Mouse (Mus musculus): Measurements from ENCODE around the gene Kcnj3. TPM values are rescaled to one million over a fixed set of nuclear protein-coding genes. Genes with fewer than 3 reads are reported as not detected.
A peak's percentile ranks its signal among the peaks of the same experiment; 100 is the strongest.

Gene Kcnj3
- 0.93 and 1.1 TPM in 2 replicates for polyA plus RNA-seq (2014; fragmentation: Nextera tagmentation; extraction: Ambion mirVana)

DNA sequence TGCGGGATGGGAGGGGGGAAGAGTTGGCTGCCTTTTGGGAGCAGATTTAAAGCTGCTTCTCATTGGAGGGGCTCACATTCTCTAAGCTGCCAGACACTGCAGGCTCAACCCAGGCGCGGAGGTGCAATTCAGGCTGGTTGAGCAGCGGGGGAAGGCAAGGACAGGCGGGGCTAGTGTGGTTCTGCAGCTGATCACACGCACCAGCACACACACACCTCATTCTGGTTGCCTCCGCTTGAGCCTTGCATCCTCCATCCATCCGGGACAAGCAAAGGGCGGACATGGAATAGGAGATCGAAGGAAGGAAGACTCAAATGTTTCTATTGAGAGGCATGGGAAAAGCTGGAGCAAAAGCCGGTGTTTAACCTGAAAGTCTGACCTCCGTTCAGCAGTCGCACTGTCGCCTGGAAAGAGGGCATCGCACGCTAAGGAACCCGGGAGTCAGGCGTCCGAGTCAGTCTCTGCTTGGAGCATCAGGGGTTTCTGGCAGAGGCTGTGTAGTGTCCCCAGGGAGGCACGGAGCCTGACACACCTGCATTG, at the start of gene Kcnj3:
Kcnj3 (plus strand) TSS at position 250 of the 540 bp plus-strand sequence.
- H3K36me3 ChIP-seq (replicated peaks; ENCODE audit: control insufficient read depth, insufficient read depth, low read depth, low read length): no peaks in the 10 kb centered on the region
- H3K9me3 ChIP-seq (replicated peaks; ENCODE audit: control insufficient read depth, low read length): no peaks in the 10 kb centered on the region
- peaks cover 13% of the 10 kb centered on the region; the same call in 1 of the 2 replicates for H3K27me3 ChIP-seq (ENCODE audit: control insufficient read depth, insufficient read depth, low read length)
- no peaks in the 10 kb centered on the region for H3K4me1 ChIP-seq (ENCODE audit: control insufficient read depth, insufficient read depth, low read length)
- H3K9ac ChIP-seq (replicated peaks; ENCODE audit: low read length): peak within 1 kb of the TSS; percentile 22; the same call in 1 of the 2 replicates
- DNase-seq (ENCODE audit: low spot score): peak; percentile 40
- H3K4me2 ChIP-seq (ENCODE audit: low read depth, low read length): peak within 1 kb of the TSS; percentile 85
- peak within 1 kb of the TSS; percentile 40 for H3K4me3 ChIP-seq (ENCODE audit: low read depth, low read length)
- ATAC-seq (replicated peaks; ENCODE audit: insufficient number of reproducible peaks, low FRiP score, low TSS enrichment, low read depth): peak; percentile 73; the same call in 1 of the 2 replicates
- 1% methylated on average over 20 of the region's 20 CpGs for WGBS
- no peak within 1 kb of the TSS for H3K27ac ChIP-seq (replicated peaks; ENCODE audit: low read depth, low read length)

DNA sequence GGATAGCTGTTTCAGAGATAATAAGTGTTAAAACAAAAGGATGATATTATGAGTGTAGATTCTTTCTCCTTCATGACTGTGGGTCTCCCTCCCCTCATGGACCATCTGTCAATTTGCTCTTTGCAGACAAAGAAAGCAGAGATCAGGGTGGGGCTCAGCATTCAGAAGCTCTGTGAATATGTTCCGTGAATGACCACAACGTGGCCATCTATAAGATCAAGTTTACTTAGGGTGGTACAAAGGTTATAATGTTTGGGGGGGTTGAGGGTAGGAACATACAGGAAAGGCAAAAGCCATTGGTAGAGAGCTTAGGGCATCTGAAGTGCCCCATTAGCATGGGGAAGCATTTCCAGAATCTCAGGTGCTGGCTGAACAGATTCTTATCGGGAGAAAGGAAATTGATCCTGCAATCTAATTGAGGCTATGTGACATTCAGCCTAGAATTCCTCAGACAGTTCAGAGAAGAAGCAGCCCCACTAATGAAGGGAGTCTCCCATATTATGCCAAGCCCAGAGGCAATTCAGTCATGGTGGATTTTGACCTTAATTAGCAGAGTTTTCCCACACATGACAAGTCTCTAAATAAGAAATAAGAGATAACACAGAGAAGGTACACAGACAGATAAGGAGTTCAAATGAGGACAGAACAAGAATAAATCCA, 45.3 kb upstream of the Kcnj3 start:
- no peak overlapping the region for H3K27ac ChIP-seq (replicated peaks; ENCODE audit: low read depth, low read length)
- H3K4me1 ChIP-seq (ENCODE audit: control insufficient read depth, insufficient read depth, low read length): no peaks in the 10 kb centered on the region
- H3K4me3 ChIP-seq (ENCODE audit: low read depth, low read length): no peak overlapping the region
- no peak overlapping the region for H3K9ac ChIP-seq (replicated peaks; ENCODE audit: low read length)
- WGBS: 59% methylated on average over 3 of the region's 3 CpGs
- no peak overlapping the region for H3K4me2 ChIP-seq (ENCODE audit: low read depth, low read length)
- ATAC-seq (replicated peaks; ENCODE audit: insufficient number of reproducible peaks, low FRiP score, low TSS enrichment, low read depth) (no peak), DNase-seq (ENCODE audit: low spot score) (no peak)
- H3K36me3 ChIP-seq (replicated peaks; ENCODE audit: control insufficient read depth, insufficient read depth, low read depth, low read length): no peaks in the 10 kb centered on the region
- no peaks in the 10 kb centered on the region for H3K27me3 ChIP-seq (ENCODE audit: control insufficient read depth, insufficient read depth, low read length)
- H3K9me3 ChIP-seq (replicated peaks; ENCODE audit: control insufficient read depth, low read length): no peaks in the 10 kb centered on the region

DNA sequence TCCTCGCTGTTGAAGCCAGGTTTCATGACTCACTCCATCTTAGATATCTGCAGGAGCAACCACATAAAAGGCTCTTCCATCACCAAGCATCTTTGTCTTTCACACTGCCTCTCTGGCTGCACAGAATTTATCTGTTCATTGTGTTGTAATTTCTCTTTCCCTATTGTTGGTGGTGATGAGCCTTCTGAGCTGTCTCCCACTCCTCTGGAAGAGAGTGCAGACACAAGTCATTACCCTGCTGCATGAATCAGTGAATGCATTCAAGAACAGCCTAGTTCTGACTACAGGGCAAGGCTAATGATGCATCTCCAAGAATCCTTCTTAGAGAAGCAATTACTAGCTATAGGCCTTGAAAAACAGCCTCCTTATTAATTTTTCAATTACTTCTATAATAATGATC, 30.5 kb upstream of the Kcnj3 start:
- H3K4me2 ChIP-seq (ENCODE audit: low read depth, low read length): no peak overlapping the region
- H3K9ac ChIP-seq (replicated peaks; ENCODE audit: low read length): no peak overlapping the region
- DNase-seq (ENCODE audit: low spot score) (no peak), ATAC-seq (replicated peaks; ENCODE audit: insufficient number of reproducible peaks, low FRiP score, low TSS enrichment, low read depth) (no peak)
- no peaks in the 10 kb centered on the region for H3K27me3 ChIP-seq (ENCODE audit: control insufficient read depth, insufficient read depth, low read length)
- H3K4me3 ChIP-seq (ENCODE audit: low read depth, low read length): no peak overlapping the region
- no peak overlapping the region for H3K27ac ChIP-seq (replicated peaks; ENCODE audit: low read depth, low read length)
- H3K36me3 ChIP-seq (replicated peaks; ENCODE audit: control insufficient read depth, insufficient read depth, low read depth, low read length): no peaks in the 10 kb centered on the region
- no peaks in the 10 kb centered on the region for H3K9me3 ChIP-seq (replicated peaks; ENCODE audit: control insufficient read depth, low read length)
- no peaks in the 10 kb centered on the region for H3K4me1 ChIP-seq (ENCODE audit: control insufficient read depth, insufficient read depth, low read length)
- WGBS: 79% methylated on average over 1 of the region's 1 CpGs

DNA sequence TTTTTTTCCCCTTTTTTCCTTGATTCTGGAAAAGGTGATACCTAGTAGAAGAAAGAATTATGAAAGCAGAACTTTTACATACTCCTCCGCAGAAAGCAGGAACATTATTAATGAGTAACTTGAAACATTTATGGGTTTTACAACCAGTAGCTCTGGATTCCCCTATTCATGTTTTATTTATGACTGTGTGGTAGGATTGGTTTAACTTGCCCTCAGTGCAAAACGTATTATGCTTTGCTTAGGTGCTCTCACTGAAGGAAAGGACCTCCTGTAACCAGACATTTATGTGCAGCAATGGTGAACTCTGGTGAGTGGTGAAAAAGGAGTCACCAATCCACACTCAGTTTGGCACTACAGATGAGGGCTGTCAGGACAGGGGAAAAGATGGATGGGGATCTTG, 8.1 kb upstream of the Kcnj3 start:
- Histone ChIP-seq H3K9ac (replicated peaks; ENCODE audit: low read length) (no peak overlapping the region), H3K27ac (replicated peaks; ENCODE audit: low read depth, low read length) (no peak overlapping the region), H3K9me3 (replicated peaks; ENCODE audit: control insufficient read depth, low read length) (no peaks in the 10 kb centered on the region), H3K4me1 (ENCODE audit: control insufficient read depth, insufficient read depth, low read length) (no peaks in the 10 kb centered on the region), H3K4me2 (ENCODE audit: low read depth, low read length) (no peak overlapping the region), H3K4me3 (ENCODE audit: low read depth, low read length) (no peak overlapping the region), H3K27me3 (ENCODE audit: control insufficient read depth, insufficient read depth, low read length) (no peaks in the 10 kb centered on the region), H3K36me3 (replicated peaks; ENCODE audit: control insufficient read depth, insufficient read depth, low read depth, low read length) (no peaks in the 10 kb centered on the region)
- DNase-seq (ENCODE audit: low spot score): no peak
- WGBS: 70% methylated on average over 2 of the region's 2 CpGs
- ATAC-seq (replicated peaks; ENCODE audit: insufficient number of reproducible peaks, low FRiP score, low TSS enrichment, low read depth): no peak

DNA sequence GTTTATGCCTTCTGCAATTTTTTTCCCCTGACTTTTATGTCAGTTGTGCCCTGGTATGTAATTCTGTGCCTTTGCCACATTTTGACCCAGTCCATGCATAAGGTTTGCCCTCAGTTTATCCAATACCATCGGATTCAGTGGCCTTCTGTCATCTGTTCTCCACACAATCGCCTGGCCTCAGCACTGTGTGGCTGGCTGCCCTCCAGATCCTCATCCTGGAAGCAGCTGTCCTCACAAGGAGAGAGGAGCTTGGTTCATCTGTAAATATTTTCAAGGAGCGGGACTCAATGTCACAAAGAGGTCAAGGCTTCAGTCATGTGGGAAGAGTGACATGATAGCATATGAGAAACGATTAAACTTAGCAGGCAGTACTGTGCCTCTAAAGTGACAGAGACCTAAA, 3.7 kb upstream of the Kcnj3 start:
- no peak for DNase-seq (ENCODE audit: low spot score)
- H3K36me3 ChIP-seq (replicated peaks; ENCODE audit: control insufficient read depth, insufficient read depth, low read depth, low read length): no peaks in the 10 kb centered on the region
- no peak overlapping the region for H3K27ac ChIP-seq (replicated peaks; ENCODE audit: low read depth, low read length)
- WGBS: 82% methylated on average over 4 of the region's 4 CpGs
- H3K9me3 ChIP-seq (replicated peaks; ENCODE audit: control insufficient read depth, low read length): no peaks in the 10 kb centered on the region
- ATAC-seq (replicated peaks; ENCODE audit: insufficient number of reproducible peaks, low FRiP score, low TSS enrichment, low read depth): no peak
- peaks cover 7% of the 10 kb centered on the region; the same call in 1 of the 2 replicates for H3K27me3 ChIP-seq (ENCODE audit: control insufficient read depth, insufficient read depth, low read length)
- no peak overlapping the region for H3K9ac ChIP-seq (replicated peaks; ENCODE audit: low read length)
- no peaks in the 10 kb centered on the region for H3K4me1 ChIP-seq (ENCODE audit: control insufficient read depth, insufficient read depth, low read length)
- no peak overlapping the region for H3K4me3 ChIP-seq (ENCODE audit: low read depth, low read length)
- H3K4me2 ChIP-seq (ENCODE audit: low read depth, low read length): no peak overlapping the region

DNA sequence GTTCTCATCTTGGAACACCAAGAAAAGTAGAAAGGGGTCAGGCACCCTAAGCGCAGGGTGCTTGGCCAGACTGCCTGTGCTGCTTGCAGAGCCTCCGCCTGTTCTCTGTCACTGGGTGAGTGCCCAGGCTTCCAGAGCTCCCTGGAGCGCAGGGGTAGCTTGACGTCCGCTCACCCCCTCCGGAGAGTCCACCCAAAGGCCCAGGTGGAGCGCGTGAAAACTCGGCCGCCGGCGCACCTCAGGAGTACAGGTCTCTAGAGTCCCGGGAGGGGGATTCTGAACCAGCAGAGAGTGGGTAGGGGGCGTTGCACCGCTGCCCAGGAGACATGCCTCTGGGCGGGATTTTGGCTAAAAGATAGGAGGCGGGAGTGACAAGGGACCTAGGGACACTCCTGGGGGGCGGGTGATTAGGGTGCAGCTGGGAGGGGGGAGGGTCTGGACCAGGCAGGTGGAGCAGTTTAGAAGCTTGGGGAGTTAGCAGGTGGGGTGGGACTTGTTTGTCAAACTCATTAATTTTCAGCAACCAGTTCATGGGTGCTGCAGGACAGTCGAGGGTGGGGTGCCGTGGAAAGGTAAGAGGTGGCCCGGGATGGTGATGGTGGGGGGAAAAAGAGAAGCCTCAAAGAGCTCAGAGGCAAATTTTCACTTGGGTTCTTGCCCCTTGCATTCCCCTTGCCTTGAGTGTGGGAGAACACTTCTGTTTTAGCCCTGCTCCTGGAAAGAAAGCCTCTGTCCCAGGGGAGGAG, 664 bp downstream of the Kcnj3 start:
- Histone ChIP-seq H3K4me3 (ENCODE audit: low read depth, low read length) (peak overlapping the region; percentile 40), H3K4me1 (ENCODE audit: control insufficient read depth, insufficient read depth, low read length) (no peaks in the 10 kb centered on the region), H3K9ac (replicated peaks; ENCODE audit: low read length) (peak overlapping the region; percentile 22; the same call in 1 of the 2 replicates), H3K36me3 (replicated peaks; ENCODE audit: control insufficient read depth, insufficient read depth, low read depth, low read length) (no peaks in the 10 kb centered on the region), H3K9me3 (replicated peaks; ENCODE audit: control insufficient read depth, low read length) (no peaks in the 10 kb centered on the region), H3K4me2 (ENCODE audit: low read depth, low read length) (peak overlapping the region; percentile 85), H3K27ac (replicated peaks; ENCODE audit: low read depth, low read length) (no peak overlapping the region), H3K27me3 (ENCODE audit: control insufficient read depth, insufficient read depth, low read length) (peaks cover 13% of the 10 kb centered on the region; the same call in 1 of the 2 replicates)
- WGBS: under 1% methylated on average over 21 of the region's 21 CpGs
- peak; percentile 22 for DNase-seq (ENCODE audit: low spot score)
- ATAC-seq (replicated peaks; ENCODE audit: insufficient number of reproducible peaks, low FRiP score, low TSS enrichment, low read depth): peak; percentile 37

DNA sequence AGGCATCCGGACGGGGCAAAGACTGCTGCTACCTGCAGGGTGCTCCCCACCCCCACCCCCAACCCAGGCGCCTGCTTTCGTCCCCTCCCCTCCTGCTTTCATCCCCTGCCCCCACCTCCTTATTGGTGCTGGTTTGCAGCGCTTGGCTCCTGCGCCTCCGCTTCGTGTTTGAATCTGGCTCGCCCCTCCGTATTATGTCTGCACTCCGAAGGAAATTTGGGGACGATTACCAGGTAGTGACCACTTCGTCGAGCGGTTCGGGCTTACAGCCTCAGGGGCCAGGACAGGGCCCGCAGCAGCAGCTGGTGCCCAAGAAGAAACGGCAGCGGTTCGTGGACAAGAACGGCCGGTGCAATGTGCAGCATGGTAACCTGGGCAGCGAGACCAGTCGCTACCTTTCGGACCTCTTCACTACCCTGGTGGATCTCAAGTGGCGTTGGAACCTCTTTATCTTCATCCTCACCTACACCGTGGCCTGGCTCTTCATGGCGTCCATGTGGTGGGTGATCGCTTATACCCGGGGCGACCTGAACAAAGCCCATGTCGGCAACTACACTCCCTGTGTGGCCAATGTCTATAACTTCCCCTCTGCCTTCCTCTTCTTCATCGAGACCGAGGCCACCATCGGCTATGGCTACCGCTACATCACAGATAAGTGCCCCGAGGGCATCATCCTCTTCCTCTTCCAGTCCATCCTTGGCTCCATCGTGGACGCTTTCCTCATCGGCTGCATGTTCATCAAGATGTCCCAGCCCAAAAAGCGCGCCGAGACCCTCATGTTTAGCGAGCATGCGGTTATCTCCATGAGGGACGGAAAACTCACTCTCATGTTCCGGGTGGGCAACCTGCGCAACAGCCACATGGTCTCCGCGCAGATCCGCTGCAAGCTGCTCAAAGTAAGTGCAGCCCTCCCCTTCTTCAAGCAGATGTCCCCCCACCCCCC, 1.5 kb downstream of the Kcnj3 start:
- no peaks in the 10 kb centered on the region for H3K4me1 ChIP-seq (ENCODE audit: control insufficient read depth, insufficient read depth, low read length)
- peak; percentile 40 for DNase-seq (ENCODE audit: low spot score)
- no peak overlapping the region for H3K27ac ChIP-seq (replicated peaks; ENCODE audit: low read depth, low read length)
- H3K27me3 ChIP-seq (ENCODE audit: control insufficient read depth, insufficient read depth, low read length): peaks cover 13% of the 10 kb centered on the region; the same call in 1 of the 2 replicates
- under 1% methylated on average over 51 of the region's 51 CpGs for WGBS
- peak overlapping the region; percentile 85 for H3K4me2 ChIP-seq (ENCODE audit: low read depth, low read length)
- peak overlapping the region; percentile 40 for H3K4me3 ChIP-seq (ENCODE audit: low read depth, low read length)
- H3K9ac ChIP-seq (replicated peaks; ENCODE audit: low read length): peak overlapping the region; percentile 28; the same call in 1 of the 2 replicates
- no peaks in the 10 kb centered on the region for H3K9me3 ChIP-seq (replicated peaks; ENCODE audit: control insufficient read depth, low read length)
- ATAC-seq (replicated peaks; ENCODE audit: insufficient number of reproducible peaks, low FRiP score, low TSS enrichment, low read depth): peak; percentile 32; the same call in 1 of the 2 replicates
- no peaks in the 10 kb centered on the region for H3K36me3 ChIP-seq (replicated peaks; ENCODE audit: control insufficient read depth, insufficient read depth, low read depth, low read length)
